Mouse (Mus musculus) CD4-positive, CD25-positive, alpha-beta regulatory T cell, adult 4 months (primary cell): ENCODE results near the gene Pnrc2. TPM values are rescaled to one million over a fixed set of nuclear protein-coding genes. Genes with fewer than 3 reads are reported as not detected.

Experiments used
- ATAC-seq: one replicate; pipeline ENCODE4 v1.8.0; 2017
- polyA plus RNA-seq, 2 experiments: library from polyadenylated mRNA; unstranded; fragments of 100-300 nt; shearing (Covaris generic); gene quantifications; one replicate each; pipeline ENCODE4 v1.2.1; 2017

The Pnrc2 gene
- polyA plus RNA-seq, 2 experiments from 2014 or later: 206 to 221 TPM

- ATAC-seq: no peak
Measured at GRCm38 (mm10) chr4:135870227-135871023, 3.2 kb downstream of the Pnrc2 start.

GRCm38 (mm10) chr4:135868996-135869395 lies 4.7 kb downstream of the Pnrc2 start:
- ATAC-seq: no peak

- ATAC-seq: no peak
Measured at GRCm38 (mm10) chr4:135857597-135858186, 16.0 kb downstream of the Pnrc2 start.

GRCm38 (mm10) chr4:135856223-135857091 lies 17.2 kb downstream of the Pnrc2 start:
- ATAC-seq: peak; percentile 28

- peak; percentile 84 for ATAC-seq
Measured at GRCm38 (mm10) chr4:135855536-135856222, 18.0 kb downstream of the Pnrc2 start, which contains the start of gene Srsf10. Gene Srsf10, plus strand, starts transcription at chr4:135855747.

GRCm38 (mm10) chr4:135855080-135855479 lies 18.6 kb downstream of the Pnrc2 start:
- peak; percentile 3 for ATAC-seq

GRCm38 (mm10) chr4:135854630-135855029 lies 19.0 kb downstream of the Pnrc2 start:
- ATAC-seq: no peak

GRCm38 (mm10) chr4:135853987-135854546 lies 19.6 kb downstream of the Pnrc2 start:
- no peak for ATAC-seq

- ATAC-seq: no peak
Measured at GRCm38 (mm10) chr4:135851942-135852341, 21.7 kb downstream of the Pnrc2 start.

GRCm38 (mm10) chr4:135850411-135851095 lies 23.1 kb downstream of the Pnrc2 start:
- ATAC-seq: peak; percentile 41

GRCm38 (mm10) chr4:135847581-135847980 lies 26.1 kb downstream of the Pnrc2 start:
- ATAC-seq: no peak

GRCm38 (mm10) chr4:135844400-135844799 lies 29.2 kb downstream of the Pnrc2 start:
- no peak for ATAC-seq

GRCm38 (mm10) chr4:135839293-135840011 lies 34.2 kb downstream of the Pnrc2 start:
- ATAC-seq: no peak

GRCm38 (mm10) chr4:135838925-135839292 lies 34.7 kb downstream of the Pnrc2 start:
- ATAC-seq: no peak

- no peak for ATAC-seq
Measured at GRCm38 (mm10) chr4:135834124-135834717, 39.4 kb downstream of the Pnrc2 start.

GRCm38 (mm10) chr4:135833301-135834123 lies 40.1 kb downstream of the Pnrc2 start:
- no peak for ATAC-seq

- no peak for ATAC-seq
Measured at GRCm38 (mm10) chr4:135832070-135832469, 41.6 kb downstream of the Pnrc2 start.

GRCm38 (mm10) chr4:135828491-135828890 lies 45.2 kb downstream of the Pnrc2 start:
- no peak for ATAC-seq

- ATAC-seq: no peak
Measured at GRCm38 (mm10) chr4:135824254-135824653, 49.4 kb downstream of the Pnrc2 start.

GRCm38 (mm10) chr4:135823298-135823697 lies 50.4 kb downstream of the Pnrc2 start:
- no peak for ATAC-seq
